Mouse (Mus musculus) kidney, postnatal 36 days (tissue): Measurements from ENCODE around the gene Atn1.
"Not testable (repeated sequence)": the region's sequence is repeated elsewhere in the genome, so short reads cannot be mapped to it uniquely, and the experiment has no call there.

Experiments used
- DNase-seq, 2 experiments: peaks; one replicate each; pipeline ENCODE4 v3.0.0; 2021 to 2022; ENCODE audit warnings: mixed read lengths in 2 of 2

Gene Atn1

GRCm38 (mm10) chr6:124755831-124756595 lies at the start of gene Atn1, which contains the start of gene Gm45234:
Gene Atn1, minus strand, starts transcription at chr6:124756524.
Gene Gm45234, minus strand, starts transcription at chr6:124756021.
- DNase-seq, result peak; percentile 78 to 88

- peak; percentile 99 for DNase-seq
Measured at GRCm38 (mm10) chr6:124805341-124806321, 49.3 kb upstream of the Atn1 start.

- no peak for DNase-seq
Measured at GRCm38 (mm10) chr6:124804341-124804740, 48.0 kb upstream of the Atn1 start.

GRCm38 (mm10) chr6:124803691-124804090 lies 47.4 kb upstream of the Atn1 start:
- DNase-seq, result not testable (repeated sequence)

GRCm38 (mm10) chr6:124803061-124803460 lies 46.7 kb upstream of the Atn1 start:
- DNase-seq, result no peak

- DNase-seq, result not testable (repeated sequence)
Measured at GRCm38 (mm10) chr6:124802400-124802799, 46.1 kb upstream of the Atn1 start.

GRCm38 (mm10) chr6:124796200-124796599 lies 39.9 kb upstream of the Atn1 start:
- no peak for DNase-seq

GRCm38 (mm10) chr6:124795781-124796180 lies 39.5 kb upstream of the Atn1 start:
- peak; percentile 62 to 79 for DNase-seq

- DNase-seq, result peak; percentile 58 to 63
Measured at GRCm38 (mm10) chr6:124791911-124792310, 35.6 kb upstream of the Atn1 start.

- no peak for DNase-seq
Measured at GRCm38 (mm10) chr6:124790121-124790520, 33.8 kb upstream of the Atn1 start.

- no peak for DNase-seq
Measured at GRCm38 (mm10) chr6:124789519-124789918, 33.2 kb upstream of the Atn1 start.

- DNase-seq, result no peak
Measured at GRCm38 (mm10) chr6:124787722-124788121, 31.4 kb upstream of the Atn1 start.

- peak; percentile 50 to 63 for DNase-seq
Measured at GRCm38 (mm10) chr6:124786756-124787420, 30.6 kb upstream of the Atn1 start.

- peak in 1 of 2 experiments; percentile 66 for DNase-seq
Measured at GRCm38 (mm10) chr6:124782436-124782835, 26.1 kb upstream of the Atn1 start.

- DNase-seq, result no peak
Measured at GRCm38 (mm10) chr6:124780917-124781316, 24.6 kb upstream of the Atn1 start.

- DNase-seq, result peak in 1 of 2 experiments; percentile 60
Measured at GRCm38 (mm10) chr6:124779984-124780416, 23.7 kb upstream of the Atn1 start.

- DNase-seq, result peak; percentile 53 to 62
Measured at GRCm38 (mm10) chr6:124779222-124779983, 23.1 kb upstream of the Atn1 start, which contains the start of gene Lrrc23. Gene Lrrc23, minus strand, starts transcription at chr6:124779727.

- DNase-seq, result no peak
Measured at GRCm38 (mm10) chr6:124770511-124770910, 14.2 kb upstream of the Atn1 start.

GRCm38 (mm10) chr6:124770013-124770412 lies 13.7 kb upstream of the Atn1 start:
- no peak for DNase-seq

- DNase-seq, result peak in 1 of 2 experiments; percentile 48
Measured at GRCm38 (mm10) chr6:124769101-124769765, 12.9 kb upstream of the Atn1 start, which contains the start of gene Eno2. Gene Eno2, minus strand, starts transcription at chr6:124769673.

- DNase-seq, result no peak
Measured at GRCm38 (mm10) chr6:124768704-124769044, 12.3 kb upstream of the Atn1 start.
